Mouse (Mus musculus) common myeloid progenitor, adult 5-6 weeks (primary cell): Measurements from ENCODE around the gene Kcna10. TPM values are rescaled to one million over a fixed set of nuclear protein-coding genes. Genes with fewer than 3 reads are reported as not detected.

ENCODE experiments used
- ATAC-seq: replicated peaks from 2 replicates; pipeline ENCODE4 v1.8.0; 2016; ENCODE audit warnings: low read depth, mild to moderate bottlenecking, moderate TSS enrichment, inconsistent platforms; ENCODE audit not compliant: poor library complexity, severe bottlenecking
- total RNA-seq: library from RNA; stranded (forward); fragments of 200-1000, 187-1606 nt; gene quantifications from 2 replicates; pipeline ENCODE4 v1.2.3, GENCODE M21; 2017

Kcna10 gene
- total RNA-seq, 1 experiment from 2014 or later: not detected

GRCm38 (mm10) chr3:107188226-107188899, 5.5 kb downstream of the Kcna10 start:
- ATAC-seq: peak; percentile 76

DNA sequence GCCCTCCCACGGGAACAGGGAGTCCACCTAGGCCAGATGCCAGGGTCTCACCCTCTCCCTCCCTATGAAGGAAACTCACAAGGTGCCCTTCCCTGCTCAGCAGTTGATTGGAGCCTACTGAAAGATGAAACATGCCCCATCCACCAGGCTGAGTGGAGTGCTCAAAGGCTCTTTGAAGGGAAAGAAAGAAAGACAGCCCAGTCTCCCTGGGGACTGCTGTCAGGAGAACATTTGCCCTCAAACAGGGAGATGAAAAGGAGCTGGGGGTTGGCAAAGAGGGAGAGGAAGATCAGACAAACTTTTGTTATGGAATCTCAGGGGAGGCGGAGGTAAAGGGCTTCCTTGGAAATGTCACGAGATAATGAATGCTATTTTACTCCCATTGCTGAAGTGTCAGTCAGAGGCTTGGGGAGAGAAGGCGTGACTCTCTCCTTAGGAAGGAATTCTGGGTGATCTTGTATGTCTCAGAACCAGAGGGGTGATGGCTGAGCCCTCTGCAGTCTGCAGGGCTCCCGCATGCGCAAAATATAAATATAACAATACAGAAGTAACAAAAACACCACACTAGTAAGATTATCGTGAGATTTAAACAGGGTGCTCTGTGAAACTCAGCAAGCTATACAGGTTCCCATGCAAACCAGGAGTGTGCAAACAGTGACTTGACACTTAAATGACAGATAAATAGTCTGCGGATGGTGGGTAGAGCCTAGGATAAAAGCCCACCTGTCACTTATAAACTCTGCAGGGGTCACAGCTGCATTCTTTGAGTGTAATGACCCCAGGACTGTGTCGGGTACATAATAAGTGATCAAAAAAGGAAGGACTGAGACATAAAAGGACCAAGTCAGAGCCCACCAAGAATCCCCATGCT, 18.7 kb downstream of the Kcna10 start:
- no peak for ATAC-seq

- ATAC-seq: no peak
Observed at GRCm38 (mm10) chr3:107204413-107204812, 21.6 kb downstream of the Kcna10 start.

DNA sequence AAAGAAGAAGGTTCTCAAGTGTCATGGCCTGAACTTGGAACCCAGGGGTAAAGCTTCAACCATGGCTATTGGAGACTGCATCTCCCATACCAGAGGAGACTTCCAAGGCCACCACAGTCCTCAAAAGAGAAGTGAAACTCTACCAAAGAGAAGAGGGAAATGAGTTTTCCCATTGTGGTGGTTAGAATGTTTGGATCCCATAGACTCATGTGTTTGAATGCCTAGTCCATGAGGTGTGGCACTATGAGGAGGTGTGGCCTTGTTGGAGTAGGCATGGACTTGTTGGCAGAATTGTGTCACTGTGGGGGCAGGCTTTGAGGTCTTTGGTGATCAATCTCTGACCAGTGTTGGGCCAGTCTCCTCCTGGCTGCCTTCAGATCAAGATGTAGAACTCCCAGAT, 22.3 kb downstream of the Kcna10 start:
- ATAC-seq: peak; percentile 43

DNA sequence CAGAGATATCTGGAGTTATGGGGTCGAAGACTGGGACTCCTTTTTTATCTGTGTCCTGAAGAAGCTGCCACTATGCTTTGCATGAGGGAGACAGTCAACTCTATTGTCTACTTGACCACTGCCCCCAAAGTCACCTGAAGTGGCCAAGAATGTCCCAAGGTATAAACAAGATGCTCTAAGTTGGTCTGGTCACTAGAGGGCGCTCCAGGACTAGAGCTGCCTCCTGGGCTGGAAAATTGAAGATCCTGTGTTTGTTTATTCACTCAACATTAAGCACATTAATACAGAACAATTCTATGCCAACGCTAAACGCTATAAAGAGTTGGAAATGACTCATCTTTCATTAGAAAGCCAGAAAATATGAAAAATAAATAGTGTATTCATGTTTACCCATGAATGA, 23.1 kb downstream of the Kcna10 start:
- ATAC-seq: peak; percentile 67

- no peak for ATAC-seq
Observed at GRCm38 (mm10) chr3:107206490-107207150, 23.8 kb downstream of the Kcna10 start.

GRCm38 (mm10) chr3:107207625-107208253, 24.9 kb downstream of the Kcna10 start:
- no peak for ATAC-seq

DNA sequence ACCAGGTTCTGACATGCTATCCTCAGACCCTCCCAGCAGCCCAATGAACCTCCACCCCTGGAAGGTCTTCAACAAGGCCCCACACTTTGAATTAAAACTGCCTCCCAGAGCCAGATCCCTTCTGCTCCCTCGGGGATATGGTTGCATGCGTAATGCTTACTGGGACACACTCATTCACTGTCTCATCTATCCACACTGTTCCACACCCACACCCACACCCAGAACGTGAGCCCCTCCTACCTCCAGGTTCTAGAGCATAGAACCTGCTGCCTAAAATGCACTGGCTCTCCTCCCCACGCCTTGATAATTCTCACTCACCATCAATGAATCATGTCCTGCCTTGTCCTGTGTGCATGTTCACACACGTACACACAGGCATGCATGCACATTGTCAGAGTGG, 31.8 kb downstream of the Kcna10 start:
- no peak for ATAC-seq

GRCm38 (mm10) chr3:107216400-107217100, 33.7 kb downstream of the Kcna10 start:
- ATAC-seq: no peak

DNA sequence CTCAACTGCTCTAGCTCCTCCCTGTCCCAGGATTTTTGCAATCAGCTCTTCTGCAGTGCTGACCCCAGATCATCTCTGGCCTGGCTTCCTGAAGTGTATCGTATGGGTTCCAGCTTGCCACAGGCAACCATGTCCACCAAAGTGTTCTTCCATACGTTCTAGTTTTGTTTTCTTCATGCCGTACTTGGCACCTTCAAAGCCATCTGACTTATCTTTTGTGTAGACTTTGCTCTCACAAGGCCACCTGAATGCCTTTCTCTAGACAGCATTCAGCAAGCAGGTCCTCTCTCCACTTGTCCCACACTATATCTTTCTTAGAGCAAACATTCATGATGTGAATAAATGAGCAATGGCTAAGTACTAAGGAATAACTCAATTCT, 34.2 kb downstream of the Kcna10 start:
- ATAC-seq: no peak

DNA sequence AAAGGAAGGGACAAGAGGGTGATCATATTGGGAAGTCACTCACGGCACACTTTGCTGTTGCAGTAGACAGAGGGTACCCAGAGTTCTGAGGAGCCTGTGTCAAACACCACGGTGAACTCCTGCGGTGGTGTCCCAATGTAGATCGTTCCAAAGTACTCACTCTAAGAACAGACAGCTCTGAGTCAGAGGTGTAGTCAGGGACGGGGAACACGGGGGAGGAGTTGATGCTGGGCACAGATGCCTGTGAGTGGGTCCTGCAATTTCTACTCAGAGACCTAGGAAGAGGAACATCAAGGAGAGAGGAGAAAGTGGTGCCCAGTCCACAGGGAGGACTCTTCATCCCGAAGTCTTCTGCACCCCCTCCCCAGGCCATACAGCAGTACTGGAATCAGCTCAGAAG, 35.7 kb downstream of the Kcna10 start:
- no peak for ATAC-seq

DNA sequence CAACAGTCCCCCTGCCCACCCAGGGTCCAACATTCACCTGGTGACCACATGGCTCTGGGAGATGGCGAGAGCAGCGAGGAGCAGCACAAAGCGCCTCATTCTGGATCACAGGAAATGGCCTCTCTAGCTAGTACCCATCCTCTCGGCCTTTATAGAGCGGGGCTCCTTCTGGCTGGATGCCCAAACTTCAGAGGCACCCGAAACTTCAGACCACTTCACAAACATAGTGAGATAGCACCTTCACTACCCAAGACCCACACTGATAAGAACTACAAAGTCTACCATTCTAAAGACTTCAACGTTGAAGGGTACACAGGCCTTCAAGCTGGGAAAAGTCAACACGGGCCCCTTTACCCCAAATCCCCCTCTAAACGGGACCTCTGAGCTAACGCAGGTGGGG, 38.8 kb downstream of the Kcna10 start, which contains the start of gene Cym:
Gene Cym (minus strand): TSS at position 125 of the 400 bp plus-strand sequence.
- no peak for ATAC-seq

GRCm38 (mm10) chr3:107223230-107223629, 40.4 kb downstream of the Kcna10 start:
- no peak for ATAC-seq

DNA sequence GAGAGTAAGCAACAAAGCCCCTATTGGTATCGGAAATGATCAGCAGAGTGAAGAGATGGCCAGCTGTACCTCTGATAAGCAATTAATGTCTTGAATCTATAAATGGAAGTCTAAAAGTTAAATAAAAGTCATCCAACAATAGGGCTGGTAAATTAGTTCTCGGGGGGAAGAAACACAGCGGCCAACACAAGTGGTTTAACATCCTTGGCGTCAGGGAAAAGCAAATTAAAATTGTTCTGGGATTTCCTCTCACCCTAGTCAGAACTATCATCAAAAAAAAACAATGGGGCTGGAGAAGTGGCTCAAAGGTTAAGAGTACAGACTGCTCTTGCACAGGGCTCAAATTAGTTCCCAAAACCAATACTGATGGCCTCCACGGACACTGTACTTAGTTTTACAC, 43.0 kb downstream of the Kcna10 start:
- ATAC-seq: no peak

- no peak for ATAC-seq
Observed at GRCm38 (mm10) chr3:107229221-107229620, 46.4 kb downstream of the Kcna10 start.

GRCm38 (mm10) chr3:107229822-107230221, 47.0 kb downstream of the Kcna10 start:
- ATAC-seq: no peak

DNA sequence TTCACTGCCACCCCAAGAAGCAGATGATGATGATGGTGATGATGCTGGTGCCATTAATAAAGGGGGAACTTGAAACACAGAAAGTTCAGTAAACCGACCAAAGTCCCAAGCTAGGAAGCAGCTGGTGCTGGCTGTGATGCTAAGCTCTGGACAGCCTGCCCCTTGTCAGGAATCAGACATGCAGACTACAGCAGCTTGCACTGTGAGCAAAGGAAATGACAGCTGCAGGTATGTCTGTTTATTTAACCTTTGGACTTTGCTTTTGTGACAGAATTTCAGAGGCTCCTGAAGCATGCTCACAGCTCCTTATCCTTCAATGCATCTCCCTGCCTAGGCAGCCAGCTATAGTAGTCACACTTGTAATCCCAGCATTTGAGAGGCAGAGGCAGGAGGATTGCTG, 47.7 kb downstream of the Kcna10 start, which contains the start of gene A630076J17Rik:
Gene A630076J17Rik (plus strand): TSS at position 88 of the 400 bp plus-strand sequence.
- no peak for ATAC-seq

DNA sequence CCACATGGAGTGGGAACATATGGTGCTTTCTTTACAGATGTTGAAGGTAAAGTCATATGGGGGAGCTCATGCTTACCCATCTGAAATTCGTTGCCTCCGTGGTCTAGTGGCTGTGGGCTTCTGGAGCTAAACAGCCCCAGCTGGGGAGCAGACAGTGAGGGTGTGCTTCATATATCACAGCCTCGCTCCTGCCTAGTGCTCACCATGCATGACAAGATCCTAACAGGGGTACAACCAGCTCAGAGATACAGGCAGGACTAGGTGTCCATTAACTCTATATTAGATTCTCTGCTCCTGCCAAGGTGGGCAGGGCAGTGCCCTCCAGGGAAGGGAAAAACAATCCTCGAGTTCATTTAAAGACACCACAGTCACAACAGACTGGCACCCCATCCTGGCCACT, 48.3 kb downstream of the Kcna10 start:
- ATAC-seq: no peak

DNA sequence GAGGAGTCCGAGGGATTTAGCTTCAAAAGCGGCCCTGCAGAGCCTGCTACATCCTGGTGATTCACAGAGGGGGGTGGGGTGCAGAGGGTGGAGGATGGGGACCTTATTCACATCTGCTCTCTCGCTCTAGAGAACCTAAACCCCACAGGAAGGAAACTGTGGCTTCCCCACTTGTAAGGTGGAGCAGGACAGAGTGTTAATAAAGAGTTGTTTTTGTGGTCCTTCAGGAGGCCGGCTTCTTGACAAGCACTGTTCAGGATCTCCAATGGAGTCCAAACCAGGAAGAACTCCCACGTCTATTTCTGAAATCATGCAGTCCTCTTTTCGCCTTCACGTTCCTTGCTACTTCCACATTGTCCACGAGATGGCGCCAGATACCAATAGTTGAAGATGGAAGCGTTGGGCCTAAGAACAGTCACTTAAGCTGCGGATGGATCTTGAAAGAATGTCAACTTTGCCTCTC, 50.5 kb downstream of the Kcna10 start:
- peak; percentile 90 for ATAC-seq

DNA sequence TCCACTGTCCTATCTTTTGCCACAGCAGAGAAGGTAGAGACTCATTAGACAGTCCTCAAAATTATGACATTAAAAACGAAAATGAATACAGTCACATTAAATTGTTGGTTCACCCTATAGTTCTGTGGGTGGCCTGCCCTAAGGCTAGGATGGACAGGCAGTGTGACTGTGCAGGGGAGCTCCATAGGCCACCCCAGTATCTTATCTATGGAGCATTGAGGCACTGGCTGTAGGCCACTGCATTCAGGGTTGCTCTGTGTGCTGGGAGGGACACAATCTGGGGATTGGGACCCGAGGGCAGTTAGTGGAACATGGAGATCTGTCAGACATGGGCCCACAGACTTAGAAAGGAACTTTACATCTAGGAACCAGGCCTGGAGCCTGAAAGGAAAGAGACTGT, 51.1 kb downstream of the Kcna10 start:
- ATAC-seq: no peak
